Mouse (Mus musculus) heart, postnatal 25 days (tissue): ENCODE measurements around the gene Oxsr1. TPM values are rescaled to one million over a fixed set of nuclear protein-coding genes. Genes with fewer than 3 reads are reported as not detected.
"Not testable (repeated sequence)": the region's sequence is repeated elsewhere in the genome, so short reads cannot be mapped to it uniquely, and the experiment has no call there.

Experiments
- DNase-seq: peaks from one replicate; pipeline ENCODE4 v3.0.0; 2022; ENCODE audit warnings: low spot score
- intact Hi-C: fragments of 180-260 bp; cut with DNase I; formaldehyde crosslinking; loops from one replicate; pipeline ENCODE4 v1.15.1; 2025
- total RNA-seq, 2 experiments: library from RNA; stranded (reverse); gene quantifications; 2 replicates each; pipeline ENCODE4 v1.2.3; 2021

Gene Oxsr1
- total RNA-seq: 10 to 100 TPM; 43.8 to 44.2 TPM

- intact Hi-C loops: loop anchor here (2.0 to 5.0 kb wide), 2 partner anchors 18 to 225 kb away; partner anchors contain the start of gene Myd88
- DNase-seq: peak; percentile 99
These were observed at the start of gene Oxsr1 for GRCm38 (mm10) chr9:119322289-119323259. Oxsr1 (minus strand) TSS chr9:119322427.

GRCm38 (mm10) chr9:119371251-119371650, 49.0 kb upstream of the Oxsr1 start:
- intact Hi-C loops: no loop called here
- DNase-seq: no peak

GRCm38 (mm10) chr9:119370770-119371169, 48.5 kb upstream of the Oxsr1 start:
- DNase-seq, intact Hi-C loops: not testable (repeated sequence)

- intact Hi-C loops: no loop called here
- no peak for DNase-seq
These were observed 46.1 kb upstream of the Oxsr1 start for GRCm38 (mm10) chr9:119368367-119368766.

GRCm38 (mm10) chr9:119365284-119365683, 43.1 kb upstream of the Oxsr1 start, which contains the start of gene Slc22a14:
Slc22a14 (minus strand) TSS chr9:119365553.
- intact Hi-C loops: no loop called here
- no peak for DNase-seq

GRCm38 (mm10) chr9:119363229-119363628, 41.0 kb upstream of the Oxsr1 start:
- no peak for DNase-seq
- intact Hi-C loops: no loop called here

GRCm38 (mm10) chr9:119361416-119361815, 39.2 kb upstream of the Oxsr1 start:
- intact Hi-C loops: no loop called here
- no peak for DNase-seq

- intact Hi-C loops: loop anchor here (5.0 to 10.0 kb wide), 2 partner anchors 39 to 113 kb away; no protein-coding TSS in a partner anchor
- no peak for DNase-seq
These were observed 35.8 kb upstream of the Oxsr1 start for GRCm38 (mm10) chr9:119358058-119358429.

GRCm38 (mm10) chr9:119357331-119358057, 35.3 kb upstream of the Oxsr1 start, which contains the start of gene Xylb:
Xylb (plus strand) TSS chr9:119357381.
- DNase-seq: peak; percentile 78
- intact Hi-C loops: loop anchor here (2.0 to 10.0 kb wide), 3 partner anchors 40 to 113 kb away; no protein-coding TSS in a partner anchor

- intact Hi-C loops: loop anchor here (1.0 to 10.0 kb wide), 4 partner anchors 13 to 111 kb away; no protein-coding TSS in a partner anchor
- DNase-seq: no peak
These were observed 33.7 kb upstream of the Oxsr1 start for GRCm38 (mm10) chr9:119355943-119356342.

- intact Hi-C loops: loop anchor here (2.0 to 10.0 kb wide), 2 partner anchors 109 to 197 kb away; partner anchors contain the start of gene Acaa1b
- no peak for DNase-seq
These were observed 31.7 kb upstream of the Oxsr1 start for GRCm38 (mm10) chr9:119353926-119354325.

GRCm38 (mm10) chr9:119352060-119352459, 29.8 kb upstream of the Oxsr1 start:
- DNase-seq: peak; percentile 29
- intact Hi-C loops: loop anchor here (2.0 to 10.0 kb wide), 2 partner anchors 107 to 195 kb away; partner anchors contain the start of gene Acaa1b

GRCm38 (mm10) chr9:119350947-119351705, 28.9 kb upstream of the Oxsr1 start:
- intact Hi-C loops: loop anchor here (10.0 kb wide), 1 partner anchor 106 kb away; no protein-coding TSS in a partner anchor

GRCm38 (mm10) chr9:119350531-119350930, 28.3 kb upstream of the Oxsr1 start:
- DNase-seq: no peak
- intact Hi-C loops: loop anchor here (10.0 kb wide), 1 partner anchor 106 kb away; no protein-coding TSS in a partner anchor

More at GRCm38 (mm10) chr9:119350947-119351705, 28.9 kb upstream of the Oxsr1 start:
- no peak for DNase-seq

- intact Hi-C loops: no loop called here
- no peak for DNase-seq
These were observed 24.1 kb upstream of the Oxsr1 start for GRCm38 (mm10) chr9:119346376-119346775.

- no peak for DNase-seq
- intact Hi-C loops: loop anchor here (1.0 kb wide), 1 partner anchor 13 kb away; no protein-coding TSS in a partner anchor
These were observed 20.5 kb upstream of the Oxsr1 start for GRCm38 (mm10) chr9:119342728-119343127.

GRCm38 (mm10) chr9:119340909-119341816, 18.9 kb upstream of the Oxsr1 start, which contains the start of gene Myd88:
Myd88 (minus strand) TSS chr9:119341411.
- intact Hi-C loops: loop anchor here (2.0 kb wide), 1 partner anchor 18 kb away; the partner anchor contains the start of gene Oxsr1
- DNase-seq: peak; percentile 97

- intact Hi-C loops: loop anchor here (2.0 kb wide), 1 partner anchor 17 kb away; the partner anchor contains the start of gene Oxsr1
- DNase-seq: no peak
These were observed 18.0 kb upstream of the Oxsr1 start for GRCm38 (mm10) chr9:119340212-119340580.
